Mouse (Mus musculus) kidney, postnatal 14 days (tissue): ENCODE measurements around the gene Ap1ar.
"Not testable (repeated sequence)": the region's sequence is repeated elsewhere in the genome, so short reads cannot be mapped to it uniquely, and the experiment has no call there.

ENCODE experiments used
- DNase-seq: peaks from one replicate; pipeline ENCODE4 v3.0.0; 2022; ENCODE audit warnings: mixed read lengths

Ap1ar gene

GRCm38 (mm10) chr3:127791595-127792561 lies 45.4 kb downstream of the Ap1ar start:
- DNase-seq: no peak

- peak; percentile 15 for DNase-seq
Observed at GRCm38 (mm10) chr3:127791056-127791483, 46.3 kb downstream of the Ap1ar start.

GRCm38 (mm10) chr3:127790234-127791055 lies 46.9 kb downstream of the Ap1ar start:
- peak; percentile 66 for DNase-seq

- DNase-seq: peak; percentile 74
Observed at GRCm38 (mm10) chr3:127789500-127790191, 47.7 kb downstream of the Ap1ar start, which contains the start of gene Tifa. Tifa (plus strand) TSS chr3:127789805.

- no peak for DNase-seq
Observed at GRCm38 (mm10) chr3:127788919-127789318, 48.4 kb downstream of the Ap1ar start.

- no peak for DNase-seq
Observed at GRCm38 (mm10) chr3:127788038-127788437, 49.3 kb downstream of the Ap1ar start.

- DNase-seq: no peak
Observed at GRCm38 (mm10) chr3:127787032-127787431, 50.3 kb downstream of the Ap1ar start.

GRCm38 (mm10) chr3:127783680-127784079 lies 53.6 kb downstream of the Ap1ar start:
- DNase-seq: not testable (repeated sequence)

- DNase-seq: no peak
Observed at GRCm38 (mm10) chr3:127782921-127783320, 54.4 kb downstream of the Ap1ar start.

GRCm38 (mm10) chr3:127780921-127781320 lies 56.4 kb downstream of the Ap1ar start:
- peak; percentile 34 for DNase-seq

- DNase-seq: peak; percentile 77
Observed at GRCm38 (mm10) chr3:127780021-127780644, 57.2 kb downstream of the Ap1ar start, which contains the start of gene Alpk1. Alpk1 (minus strand) TSS chr3:127780527.

- DNase-seq: no peak
Observed at GRCm38 (mm10) chr3:127769146-127769545, 68.2 kb downstream of the Ap1ar start.

- DNase-seq: no peak
Observed at GRCm38 (mm10) chr3:127765971-127766370, 71.4 kb downstream of the Ap1ar start.

- DNase-seq: no peak
Observed at GRCm38 (mm10) chr3:127764541-127764940, 72.8 kb downstream of the Ap1ar start.

GRCm38 (mm10) chr3:127763076-127763612 lies 74.2 kb downstream of the Ap1ar start:
- peak; percentile 71 for DNase-seq

GRCm38 (mm10) chr3:127762403-127762802 lies 74.9 kb downstream of the Ap1ar start:
- DNase-seq: no peak

GRCm38 (mm10) chr3:127759212-127759611 lies 78.1 kb downstream of the Ap1ar start:
- peak; percentile 43 for DNase-seq

- DNase-seq: no peak
Observed at GRCm38 (mm10) chr3:127758806-127759205, 78.5 kb downstream of the Ap1ar start.

- DNase-seq: no peak
Observed at GRCm38 (mm10) chr3:127757886-127758301, 79.4 kb downstream of the Ap1ar start.
